Mouse (Mus musculus): Measurements from ENCODE around the gene Qrich1. TPM values are rescaled to one million over a fixed set of nuclear protein-coding genes. Genes with fewer than 3 reads are reported as not detected.

Gene Qrich1
- polyA plus RNA-seq, 1 experiment from 2014 or later: 27.1 TPM

DNA sequence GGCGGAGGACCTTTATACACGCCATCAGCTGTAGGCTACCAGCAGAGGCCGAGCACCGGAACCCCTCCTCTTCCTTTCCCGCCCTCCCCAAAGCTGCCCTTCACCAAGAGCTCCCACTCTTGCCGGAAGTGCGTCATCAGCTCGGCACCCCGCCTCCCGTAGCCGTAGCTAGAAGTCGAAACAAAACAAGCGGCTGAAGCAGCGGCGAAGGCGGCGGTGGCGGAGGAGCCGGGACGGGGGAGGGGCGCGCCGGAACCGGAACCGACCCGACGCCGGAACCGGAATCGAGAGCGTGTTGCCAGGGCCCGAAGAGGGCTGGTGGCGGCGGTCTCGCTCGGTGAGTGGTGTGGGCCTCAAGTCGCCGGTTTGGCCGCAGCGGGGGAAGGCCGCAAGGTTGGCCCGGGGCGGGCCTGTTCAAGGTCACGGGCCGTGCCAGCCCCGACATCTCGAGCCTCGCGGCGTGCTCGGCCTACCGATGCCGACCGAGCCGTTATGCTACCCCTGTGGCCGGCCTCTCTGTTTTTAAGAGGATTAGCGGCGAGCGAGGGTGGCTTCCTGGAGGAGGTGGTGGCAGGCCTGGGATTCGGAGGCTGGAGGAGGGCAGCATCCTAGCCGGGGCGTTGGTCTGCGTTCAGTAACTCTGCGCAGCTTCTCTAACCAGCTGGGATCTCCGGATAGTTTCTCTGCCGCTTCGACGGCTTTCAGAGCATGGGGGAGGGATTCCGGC lies 25.9 kb upstream of the Qrich1 start, which contains the start of gene Usp19:
Gene Usp19, plus strand, starts transcription at position 44 of the 727 bp plus-strand sequence.
- no peaks in the 10 kb centered on the region for H3K27me3 ChIP-seq (ENCODE audit: insufficient read depth, low read length)
- peak; percentile 96 for ATAC-seq
- H3K36me3 ChIP-seq (replicated peaks; ENCODE audit: insufficient read depth, low read length): peaks cover 40% of the 10 kb centered on the region
- H3K27ac ChIP-seq (ENCODE audit: low read depth): peak within 1 kb of the TSS; percentile 99
- WGBS (ENCODE audit: insufficient replicate concordance): under 1% methylated on average over 69 of the region's 69 CpGs
- H3K4me1 ChIP-seq (ENCODE audit: insufficient read depth): peaks cover 20% of the 10 kb centered on the region
- DNase-seq: peak; percentile 95
- TF ChIP-seq CTCF (IDR thresholded peaks at IDR 0.05; ENCODE audit: low read depth): no peak
- TF ChIP-seq EP300 (IDR thresholded peaks at IDR 0.05; ENCODE audit: low read depth): peak; percentile 67; the same call in 1 of the 2 replicates
- H3K9me3 ChIP-seq (ENCODE audit: low read length): no peaks in the 10 kb centered on the region
- H3K4me3 ChIP-seq (ENCODE audit: low read depth, low read length): peak within 1 kb of the TSS; percentile 88
- H3K4me2 ChIP-seq (ENCODE audit: low read depth, low read length): peak within 1 kb of the TSS; percentile 90
- H3K9ac ChIP-seq (replicated peaks): peak within 1 kb of the TSS; percentile 97

DNA sequence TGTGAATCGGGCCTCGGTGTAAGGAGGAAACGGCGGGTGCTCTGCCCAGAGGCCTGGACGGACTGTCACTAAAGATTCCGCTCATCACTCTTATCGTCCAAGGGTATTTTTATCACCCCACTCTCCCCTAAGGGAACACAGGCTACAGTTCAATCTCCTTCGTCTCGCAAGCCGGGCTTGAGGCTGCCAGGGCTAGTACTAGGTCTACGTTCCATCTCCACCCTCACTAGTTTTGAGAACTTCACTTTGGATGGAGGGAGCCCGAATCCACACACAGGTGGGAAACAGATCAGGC lies 25.4 kb upstream of the Qrich1 start:
- Histone ChIP-seq H3K27me3 (ENCODE audit: insufficient read depth, low read length) (no peaks in the 10 kb centered on the region), H3K4me1 (ENCODE audit: insufficient read depth) (peaks cover 20% of the 10 kb centered on the region), H3K4me3 (ENCODE audit: low read depth, low read length) (peak overlapping the region; percentile 88), H3K9me3 (ENCODE audit: low read length) (no peaks in the 10 kb centered on the region), H3K27ac (ENCODE audit: low read depth) (peak overlapping the region; percentile 99), H3K36me3 (replicated peaks; ENCODE audit: insufficient read depth, low read length) (peaks cover 42% of the 10 kb centered on the region), H3K4me2 (ENCODE audit: low read depth, low read length) (peak overlapping the region; percentile 90), H3K9ac (replicated peaks) (peak overlapping the region; percentile 97)
- 3% methylated on average over 12 of the region's 12 CpGs for WGBS (ENCODE audit: insufficient replicate concordance)
- no peak for DNase-seq
- no peak for ATAC-seq
- TF ChIP-seq CTCF (IDR thresholded peaks at IDR 0.05; ENCODE audit: low read depth) (no peak), EP300 (IDR thresholded peaks at IDR 0.05; ENCODE audit: low read depth) (no peak)

DNA sequence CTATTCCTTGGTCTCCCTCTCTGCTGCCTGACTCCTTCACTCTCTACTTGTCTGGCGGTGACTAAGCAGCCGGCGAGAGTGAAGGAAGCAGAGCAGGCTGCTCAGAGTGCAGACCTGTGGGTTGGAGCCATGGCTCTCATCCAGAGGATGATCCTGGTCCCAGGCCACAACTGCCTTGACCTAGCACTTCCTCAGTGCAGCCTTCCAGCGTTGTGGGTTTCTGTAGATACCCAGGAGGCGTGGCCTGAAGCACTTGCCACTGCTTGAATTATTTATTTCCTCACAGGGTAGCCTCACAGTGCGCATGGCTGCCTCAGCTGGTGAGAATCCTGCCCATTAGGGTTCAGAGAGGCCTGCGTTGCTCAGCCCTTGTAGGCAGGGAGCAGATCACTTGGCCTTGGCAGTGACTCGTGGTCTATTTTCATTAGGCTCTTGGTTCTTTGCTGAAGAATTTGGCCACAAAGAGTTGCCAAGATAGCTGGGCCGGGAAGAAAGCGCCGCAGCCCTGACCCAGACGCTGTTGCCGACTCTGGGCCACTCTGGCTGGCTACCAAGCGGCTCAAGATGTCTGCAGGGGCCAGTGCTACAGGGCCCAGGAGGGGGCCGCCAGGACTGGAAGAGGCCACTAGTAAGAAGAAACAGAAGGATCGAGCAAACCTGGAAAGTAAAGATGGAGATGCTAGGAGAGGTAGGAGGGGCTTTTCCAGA lies 24.4 kb upstream of the Qrich1 start:
- Histone ChIP-seq H3K4me3 (ENCODE audit: low read depth, low read length) (peak overlapping the region; percentile 88), H3K9ac (replicated peaks) (peak overlapping the region; percentile 97), H3K9me3 (ENCODE audit: low read length) (no peaks in the 10 kb centered on the region), H3K4me1 (ENCODE audit: insufficient read depth) (peaks cover 20% of the 10 kb centered on the region), H3K27me3 (ENCODE audit: insufficient read depth, low read length) (no peaks in the 10 kb centered on the region), H3K27ac (ENCODE audit: low read depth) (peak overlapping the region; percentile 99), H3K36me3 (replicated peaks; ENCODE audit: insufficient read depth, low read length) (peaks cover 51% of the 10 kb centered on the region), H3K4me2 (ENCODE audit: low read depth, low read length) (peak overlapping the region; percentile 90)
- WGBS (ENCODE audit: insufficient replicate concordance): 68% methylated on average over 16 of the region's 16 CpGs
- DNase-seq (peak; percentile 33), ATAC-seq (no peak)
- TF ChIP-seq EP300 (IDR thresholded peaks at IDR 0.05; ENCODE audit: low read depth) (no peak), CTCF (IDR thresholded peaks at IDR 0.05; ENCODE audit: low read depth) (no peak)

DNA sequence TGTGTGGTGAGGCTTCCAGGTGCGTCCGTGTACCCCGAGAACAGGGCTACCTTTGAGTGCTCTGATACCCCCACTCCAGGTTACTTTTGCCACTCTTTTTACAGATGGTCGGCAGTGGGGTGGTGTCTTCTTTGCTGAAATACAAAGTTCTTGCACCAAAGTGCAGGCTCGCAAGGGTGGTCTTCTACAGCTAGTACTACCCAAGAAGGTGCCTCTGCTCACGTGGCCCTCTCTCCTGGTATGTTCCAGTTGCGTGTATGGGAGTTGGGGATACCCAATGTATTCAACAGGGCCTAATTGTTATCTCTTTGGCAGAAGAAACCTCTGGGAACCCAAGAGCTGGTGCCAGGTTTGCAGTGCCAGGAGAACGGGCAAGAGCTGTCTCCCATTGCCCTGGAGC lies 23.4 kb upstream of the Qrich1 start:
- Histone ChIP-seq H3K9me3 (ENCODE audit: low read length) (no peaks in the 10 kb centered on the region), H3K4me2 (ENCODE audit: low read depth, low read length) (no peak overlapping the region), H3K27ac (ENCODE audit: low read depth) (no peak overlapping the region), H3K9ac (replicated peaks) (no peak overlapping the region), H3K36me3 (replicated peaks; ENCODE audit: insufficient read depth, low read length) (peaks cover 61% of the 10 kb centered on the region), H3K4me1 (ENCODE audit: insufficient read depth) (peaks cover 20% of the 10 kb centered on the region), H3K4me3 (ENCODE audit: low read depth, low read length) (no peak overlapping the region), H3K27me3 (ENCODE audit: insufficient read depth, low read length) (no peaks in the 10 kb centered on the region)
- DNase-seq: no peak
- TF ChIP-seq CTCF (IDR thresholded peaks at IDR 0.05; ENCODE audit: low read depth) (no peak), EP300 (IDR thresholded peaks at IDR 0.05; ENCODE audit: low read depth) (no peak)
- WGBS (ENCODE audit: insufficient replicate concordance): 90% methylated on average over 8 of the region's 8 CpGs
- no peak for ATAC-seq

DNA sequence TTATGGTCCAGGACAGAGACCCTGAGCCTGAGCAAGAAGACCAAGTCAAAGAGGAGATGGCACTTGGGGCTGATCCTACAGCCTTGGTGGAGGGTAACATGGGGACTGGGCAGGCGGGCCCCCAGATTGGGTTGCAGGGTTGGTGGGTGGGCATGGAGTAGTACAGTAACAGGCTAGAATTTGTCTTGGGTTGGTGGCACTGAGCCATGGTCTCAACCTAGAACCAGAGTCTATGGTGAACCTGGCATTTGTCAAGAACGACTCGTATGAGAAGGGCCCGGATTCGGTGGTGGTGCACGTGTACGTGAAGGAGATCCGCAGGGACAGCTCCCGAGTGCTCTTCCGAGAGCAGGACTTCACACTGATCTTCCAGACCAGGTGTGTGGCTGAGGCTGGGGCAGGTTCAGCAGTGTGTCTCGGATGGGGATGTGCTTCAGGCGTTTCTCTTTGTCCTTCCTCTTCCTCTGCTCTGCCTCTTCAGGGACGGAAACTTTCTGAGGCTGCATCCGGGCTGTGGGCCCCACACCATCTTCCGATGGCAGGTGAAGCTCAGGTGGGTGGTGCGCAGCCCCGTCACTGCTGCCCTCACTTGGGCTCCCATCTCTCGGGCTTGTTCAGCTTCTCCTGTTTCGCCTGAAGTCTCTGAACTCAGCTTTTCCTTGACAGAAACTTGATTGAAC lies 22.3 kb upstream of the Qrich1 start:
- no peaks in the 10 kb centered on the region for H3K27me3 ChIP-seq (ENCODE audit: insufficient read depth, low read length)
- H3K36me3 ChIP-seq (replicated peaks; ENCODE audit: insufficient read depth, low read length): peaks cover 71% of the 10 kb centered on the region
- H3K4me3 ChIP-seq (ENCODE audit: low read depth, low read length): no peak overlapping the region
- H3K4me2 ChIP-seq (ENCODE audit: low read depth, low read length): no peak overlapping the region
- peaks cover 20% of the 10 kb centered on the region for H3K4me1 ChIP-seq (ENCODE audit: insufficient read depth)
- no peak overlapping the region for H3K9ac ChIP-seq (replicated peaks)
- 91% methylated on average over 19 of the region's 19 CpGs for WGBS (ENCODE audit: insufficient replicate concordance)
- no peak overlapping the region for H3K27ac ChIP-seq (ENCODE audit: low read depth)
- DNase-seq: no peak
- H3K9me3 ChIP-seq (ENCODE audit: low read length): no peaks in the 10 kb centered on the region
- TF ChIP-seq CTCF (IDR thresholded peaks at IDR 0.05; ENCODE audit: low read depth) (no peak), EP300 (IDR thresholded peaks at IDR 0.05; ENCODE audit: low read depth) (no peak)
- ATAC-seq: no peak

DNA sequence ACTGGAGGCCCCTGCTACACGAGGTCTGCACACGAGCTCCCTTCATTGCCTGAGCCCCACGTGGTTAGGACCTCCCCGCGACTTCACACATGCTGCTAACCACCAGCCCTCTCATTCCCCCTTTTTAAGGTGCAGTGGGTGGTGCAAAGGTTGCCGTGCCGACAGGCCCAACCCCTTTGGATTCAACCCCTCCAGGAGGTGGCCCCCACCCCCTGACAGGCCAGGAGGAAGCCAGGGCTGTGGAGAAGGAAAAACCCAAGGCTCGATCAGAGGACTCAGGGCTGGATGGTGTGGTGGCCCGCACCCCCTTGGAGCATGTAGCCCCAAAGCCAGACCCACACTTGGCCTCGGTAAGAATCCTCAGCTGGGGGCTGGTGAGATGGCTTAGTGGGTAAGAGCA lies 21.7 kb upstream of the Qrich1 start:
- DNase-seq: no peak
- Histone ChIP-seq H3K27me3 (ENCODE audit: insufficient read depth, low read length) (no peaks in the 10 kb centered on the region), H3K27ac (ENCODE audit: low read depth) (no peak overlapping the region), H3K9ac (replicated peaks) (no peak overlapping the region), H3K4me1 (ENCODE audit: insufficient read depth) (peaks cover 18% of the 10 kb centered on the region), H3K36me3 (replicated peaks; ENCODE audit: insufficient read depth, low read length) (peaks cover 77% of the 10 kb centered on the region), H3K4me3 (ENCODE audit: low read depth, low read length) (no peak overlapping the region), H3K9me3 (ENCODE audit: low read length) (no peaks in the 10 kb centered on the region), H3K4me2 (ENCODE audit: low read depth, low read length) (no peak overlapping the region)
- TF ChIP-seq EP300 (IDR thresholded peaks at IDR 0.05; ENCODE audit: low read depth) (no peak), CTCF (IDR thresholded peaks at IDR 0.05; ENCODE audit: low read depth) (no peak)
- no peak for ATAC-seq
- 83% methylated on average over 10 of the region's 10 CpGs for WGBS (ENCODE audit: insufficient replicate concordance)
